ENCODE assay signal across 9 mouse cellular contexts in genomic region chr5:122811364-122812079, GRCm38 (mm10). TPM values are rescaled to one million over a fixed set of nuclear protein-coding genes. Genes with fewer than 3 reads are reported as not detected.
DNase-seq lines count a peak whose midpoint lies in the region; ATAC-seq and TF ChIP-seq lines count a peak whose summit lies in the region.
"Had no signal": no experiment of that assay in that cellular context is flagged by ENCODE, and none has a peak within 500 bp of the region (broad histone marks: within the 10 kb centered on the region; RNA-seq: fewer than 3 reads in every experiment).

No protein-coding gene starts in this region.

- ATAC-seq in intestine, postnatal 0 days: peak; percentile 3; the same call in 1 of the 2 replicates
- ATAC-seq in intestine, embryonic 16.5 days: no peak

- no peaks in the 10 kb centered on the region for H3K4me1 ChIP-seq in intestine, postnatal 0 days (replicated peaks; ENCODE audit: control insufficient read depth, insufficient read depth, low read length)
- H3K4me1 ChIP-seq in intestine, embryonic 16.5 days (ENCODE audit: control insufficient read depth, insufficient read depth, low read length): no peaks in the 10 kb centered on the region

- peak; percentile 77 for TF ChIP-seq CTCF in intestine, postnatal 0 days (IDR thresholded peaks at IDR 0.05; ENCODE audit: low read depth)

- peak; percentile 76 for DNase-seq in ES-CJ7 (ENCODE audit: low read depth, low spot score)
- peak; percentile 84 for DNase-seq in c-Kit-positive CD71-positive TER-119-negative erythroid progenitor cells, embryonic 14.5 days (ENCODE audit: low read depth)
- peak; percentile 42 for DNase-seq in gastrocnemius, postnatal 14 days
- peak; percentile 70 for DNase-seq in left cerebral cortex, postnatal 4 days
- DNase-seq in natural killer cell, adult 2 months (ENCODE audit: low spot score in 2 of 2): peak; percentile 59 to 77
- peak; percentile 56 to 80 for DNase-seq in thymus, postnatal 10 days (ENCODE audit: low spot score in 2 of 2)

- H3K4me3 ChIP-seq in intestine, postnatal 0 days (ENCODE audit: low read depth, low read length): no peak overlapping the region
- H3K4me3 ChIP-seq in intestine, embryonic 16.5 days (ENCODE audit: low read length): no peak overlapping the region
- H3K4me3 ChIP-seq: myocyte had no signal

- no peak overlapping the region for H3K27ac ChIP-seq in intestine, postnatal 0 days (ENCODE audit: low read depth, low read length)
- no peak overlapping the region for H3K27ac ChIP-seq in intestine, embryonic 16.5 days (ENCODE audit: low read length)

- peaks cover 66% of the 10 kb centered on the region for H3K36me3 ChIP-seq in intestine, postnatal 0 days (ENCODE audit: control insufficient read depth, insufficient read depth)
- H3K36me3 ChIP-seq in intestine, embryonic 16.5 days (ENCODE audit: control insufficient read depth, insufficient read depth, low read length): peaks cover 34% of the 10 kb centered on the region

- H3K4me2 ChIP-seq in intestine, postnatal 0 days (replicated peaks; ENCODE audit: low read depth): no peak overlapping the region
- no peak overlapping the region for H3K4me2 ChIP-seq in intestine, embryonic 16.5 days (ENCODE audit: low read depth, low read length)

- WGBS in intestine, postnatal 0 days: 93% methylated on average over 9 of the region's 9 CpGs
- WGBS in intestine, embryonic 16.5 days: 95% methylated on average over 9 of the region's 9 CpGs

- intact Hi-C loops in gastrocnemius, postnatal 14 days (cut with DNase I; ENCODE audit: low total_unique reads): no loop called here
- intact Hi-C loops in left cerebral cortex, postnatal 4 days (cut with DNase I): loop anchor here (10.0 kb wide), 1 partner anchor 53 kb away; no protein-coding TSS in a partner anchor

- H3K9me3 ChIP-seq in intestine, postnatal 0 days (ENCODE audit: control insufficient read depth): no peaks in the 10 kb centered on the region
- H3K9me3 ChIP-seq in intestine, embryonic 16.5 days (ENCODE audit: control insufficient read depth, low read length): no peaks in the 10 kb centered on the region

- no peak overlapping the region for H3K9ac ChIP-seq in intestine, postnatal 0 days (ENCODE audit: low read depth, low read length)
- H3K9ac ChIP-seq in intestine, embryonic 16.5 days (ENCODE audit: low read depth, low read length): no peak overlapping the region

- H3K27me3 ChIP-seq in intestine, postnatal 0 days (replicated peaks; ENCODE audit: control insufficient read depth, insufficient read depth, low read length): no peaks in the 10 kb centered on the region
- H3K27me3 ChIP-seq in intestine, embryonic 16.5 days (replicated peaks; ENCODE audit: control insufficient read depth, insufficient read depth, low read length): no peaks in the 10 kb centered on the region

RNA-seq across cellular contexts. Expression of gene Anapc5, which starts 9.6 kb away (rescaled TPM):
- polyA plus RNA-seq in intestine, postnatal 0 days (2015; fragmentation: Nextera tagmentation; extraction: Ambion mirVana): 134 and 145 TPM in 2 replicates
- polyA plus RNA-seq in intestine, embryonic 16.5 days (2015; fragmentation: Nextera tagmentation; extraction: Ambion mirVana): 322 and 351 TPM in 2 replicates
- total RNA-seq in gastrocnemius, postnatal 14 days (2021): 100 to 1,000 TPM; 140 to 150 TPM
- 100 to 1,000 TPM; 386 to 393 TPM for total RNA-seq in left cerebral cortex, postnatal 4 days (2021)

RNA-seq across cellular contexts. Expression of gene Camkk2, which starts 32.3 kb away (rescaled TPM):
- polyA plus RNA-seq in intestine, postnatal 0 days (2015; fragmentation: Nextera tagmentation; extraction: Ambion mirVana): 11.0 and 13.4 TPM in 2 replicates
- 15.0 and 17.1 TPM in 2 replicates for polyA plus RNA-seq in intestine, embryonic 16.5 days (2015; fragmentation: Nextera tagmentation; extraction: Ambion mirVana)
- total RNA-seq in gastrocnemius, postnatal 14 days (2021): 1 to 10 TPM; 8.6 to 8.8 TPM
- total RNA-seq in left cerebral cortex, postnatal 4 days (2021): 100 to 1,000 TPM; 130 to 137 TPM

RNA-seq across cellular contexts. Expression of gene Rnf34, which starts 38.3 kb away (rescaled TPM):
- polyA plus RNA-seq in intestine, postnatal 0 days (2015; fragmentation: Nextera tagmentation; extraction: Ambion mirVana): 18.3 and 21.0 TPM in 2 replicates
- 26.9 and 32.4 TPM in 2 replicates for polyA plus RNA-seq in intestine, embryonic 16.5 days (2015; fragmentation: Nextera tagmentation; extraction: Ambion mirVana)
- total RNA-seq in gastrocnemius, postnatal 14 days (2021): 10 to 100 TPM; 14.9 to 17.6 TPM
- 10 to 100 TPM; 38.9 to 40.0 TPM for total RNA-seq in left cerebral cortex, postnatal 4 days (2021)

Comparison
In these comparisons a context has a peak if more than half of its experiments do, and no peak if none do; other contexts are left out.
1. RNA of gene Camkk2, which starts 32.3 kb away (total RNA-seq): 130 to 137 TPM in left cerebral cortex, postnatal 4 days; 8.6 to 8.8 TPM in gastrocnemius, postnatal 14 days; every median in the first group is over 10 times any median in the second.
2. Peak in every context shown above with its lines, with median percentiles within 50 percentile points of each other: DNase-seq.